Mouse (Mus musculus) liver, postnatal 0 days (tissue): ENCODE data around the gene E2f2. TPM values are rescaled to one million over a fixed set of nuclear protein-coding genes. Genes with fewer than 3 reads are reported as not detected.
A peak's percentile ranks its signal among the peaks of the same experiment; 100 is the strongest.

Experiments used
- ATAC-seq: fragments of 200-750 bp; cut with Nextera tagmentation; 2 replicates; pipeline ENCODE4 v1.8.0; 2017; ENCODE audit warnings: mild to moderate bottlenecking, moderate library complexity
- DNase-seq: peaks from one replicate; pipeline ENCODE4 v3.0.0-alpha.2; 2016
- H3K27ac ChIP-seq: fragments of 300-500 bp; sonication (generic); 2 replicates; pipeline ENCODE4 v1.5.1; 2014; ENCODE audit warnings: antibody characterized with exemption, moderate library complexity, mild to moderate bottlenecking, low read depth
- H3K27me3 ChIP-seq: fragments of 300-500 bp; sonication (generic); 2 replicates; pipeline ENCODE4 v1.6.1; 2014; ENCODE audit warnings: low read length, control low read depth, mixed read lengths; ENCODE audit not compliant: insufficient read depth
- H3K36me3 ChIP-seq: fragments of 300-500 bp; sonication (generic); replicated peaks from 2 replicates; pipeline ENCODE4 v1.6.1; 2014; ENCODE audit warnings: mild to moderate bottlenecking, control low read depth, low read length, moderate library complexity, mixed read lengths; ENCODE audit not compliant: insufficient read depth
- H3K4me1 ChIP-seq: fragments of 300-500 bp; sonication (generic); 2 replicates; pipeline ENCODE4 v1.6.1; 2014; ENCODE audit warnings: antibody characterized with exemption, mild to moderate bottlenecking, control low read depth; ENCODE audit not compliant: insufficient read depth
- H3K4me2 ChIP-seq: fragments of 300-500 bp; sonication (generic); 2 replicates; pipeline ENCODE4 v1.6.1; 2014; ENCODE audit warnings: low read depth, mild to moderate bottlenecking, low read length, moderate library complexity, mixed read lengths
- H3K4me3 ChIP-seq: fragments of 300-500 bp; sonication (generic); 2 replicates; pipeline ENCODE4 v1.5.1; 2014; ENCODE audit warnings: low read depth, low read length
- H3K9ac ChIP-seq: fragments of 300-500 bp; sonication (generic); replicated peaks from 2 replicates; pipeline ENCODE4 v1.6.1; 2014; ENCODE audit warnings: mild to moderate bottlenecking, moderate library complexity
- H3K9me3 ChIP-seq: fragments of 300-500 bp; sonication (generic); 2 replicates; pipeline ENCODE4 v1.6.1; 2016; ENCODE audit warnings: mild to moderate bottlenecking, control low read depth, low read length, mixed read lengths
- CTCF ChIP-seq: sonication (generic); IDR thresholded peaks from 2 replicates; pipeline ENCODE4 v1.5.1; 2016; ENCODE audit warnings: antibody characterized with exemption, low read depth
- EP300 ChIP-seq: IDR thresholded peaks from 2 replicates; pipeline ENCODE4 v1.6.1; 2016; ENCODE audit warnings: antibody characterized with exemption, low read depth, mild to moderate bottlenecking
- WGBS: fragments of 180-500 bp; shearing (Covaris S2); extraction: QIAGEN DNeasy Blood & Tissue Kit; methylation state at CpG from one replicate; pipeline ENCODE4 v1.1.7; 2014; ENCODE audit not compliant: insufficient replicate concordance; 5-methylcytosine and 5-hydroxymethylcytosine counted together
- polyA plus RNA-seq: library from polyadenylated mRNA; unstranded; fragments of >200 nt; fragmentation: Nextera tagmentation; extraction: Ambion mirVana; gene quantifications from 2 replicates; pipeline ENCODE4 v1.2.1, GENCODE M21; 2015

The E2f2 gene
- polyA plus RNA-seq, 1 experiment from 2014 or later: 48.6 TPM

GRCm38 (mm10) chr4:136152821-136153220 is 19.4 kb upstream of the E2f2 start:
- H3K9ac ChIP-seq: no peak overlapping the region
- no peaks in the 10 kb centered on the region for H3K9me3 ChIP-seq
- peaks cover 9% of the 10 kb centered on the region for H3K27me3 ChIP-seq
- DNase-seq: peak; percentile 36
- WGBS: 83% methylated on average over 4 of the region's 4 CpGs
- peak; percentile 52 for TF ChIP-seq CTCF
- no peak for TF ChIP-seq EP300
- no peak overlapping the region for H3K27ac ChIP-seq
- H3K4me3 ChIP-seq: no peak overlapping the region
- H3K4me2 ChIP-seq: no peak overlapping the region
- no peaks in the 10 kb centered on the region for H3K36me3 ChIP-seq
- no peak for ATAC-seq
- peaks cover 3% of the 10 kb centered on the region; the same call in 1 of the 2 replicates for H3K4me1 ChIP-seq

- no peaks in the 10 kb centered on the region for H3K36me3 ChIP-seq
- H3K9me3 ChIP-seq: no peaks in the 10 kb centered on the region
- no peak overlapping the region for H3K9ac ChIP-seq
- H3K4me2 ChIP-seq: no peak overlapping the region
- DNase-seq: no peak
- no peaks in the 10 kb centered on the region for H3K27me3 ChIP-seq
- TF ChIP-seq EP300 (no peak), CTCF (no peak)
- H3K4me3 ChIP-seq: no peak overlapping the region
- ATAC-seq: no peak
- 71% methylated on average over 9 of the region's 9 CpGs for WGBS
- H3K4me1 ChIP-seq: no peaks in the 10 kb centered on the region
- H3K27ac ChIP-seq: no peak overlapping the region
Observed at GRCm38 (mm10) chr4:136154462-136154861, 17.7 kb upstream of the E2f2 start.

- no peak overlapping the region for H3K27ac ChIP-seq
- H3K9ac ChIP-seq: no peak overlapping the region
- no peaks in the 10 kb centered on the region for H3K4me1 ChIP-seq
- H3K4me3 ChIP-seq: no peak overlapping the region
- H3K36me3 ChIP-seq: no peaks in the 10 kb centered on the region
- 70% methylated on average over 6 of the region's 6 CpGs for WGBS
- no peaks in the 10 kb centered on the region for H3K27me3 ChIP-seq
- no peak overlapping the region for H3K4me2 ChIP-seq
- ATAC-seq: no peak
- H3K9me3 ChIP-seq: no peaks in the 10 kb centered on the region
- DNase-seq: no peak
- TF ChIP-seq EP300: no peak
- TF ChIP-seq CTCF: peak; percentile 36
Observed at GRCm38 (mm10) chr4:136158498-136158897, 13.7 kb upstream of the E2f2 start.

GRCm38 (mm10) chr4:136159802-136160397 is 12.3 kb upstream of the E2f2 start:
- WGBS: 20% methylated on average over 5 of the region's 5 CpGs
- Histone ChIP-seq H3K27me3 (no peaks in the 10 kb centered on the region), H3K4me1 (no peaks in the 10 kb centered on the region), H3K27ac (no peak overlapping the region), H3K9ac (no peak overlapping the region), H3K36me3 (no peaks in the 10 kb centered on the region), H3K4me3 (no peak overlapping the region), H3K9me3 (no peaks in the 10 kb centered on the region), H3K4me2 (no peak overlapping the region)
- DNase-seq (peak; percentile 83), ATAC-seq (peak; percentile 67)
- TF ChIP-seq CTCF (peak; percentile 98), EP300 (no peak)

GRCm38 (mm10) chr4:136163448-136163847 is 8.7 kb upstream of the E2f2 start:
- H3K9ac ChIP-seq: no peak overlapping the region
- TF ChIP-seq EP300 (no peak), CTCF (peak; percentile 100)
- ATAC-seq: peak; percentile 73
- no peaks in the 10 kb centered on the region for H3K27me3 ChIP-seq
- peak; percentile 92 for DNase-seq
- H3K9me3 ChIP-seq: no peaks in the 10 kb centered on the region
- WGBS: 4% methylated on average over 11 of the region's 11 CpGs
- H3K36me3 ChIP-seq: no peaks in the 10 kb centered on the region
- no peak overlapping the region for H3K4me2 ChIP-seq
- no peak overlapping the region for H3K4me3 ChIP-seq
- H3K27ac ChIP-seq: no peak overlapping the region
- H3K4me1 ChIP-seq: no peaks in the 10 kb centered on the region

- Histone ChIP-seq H3K9ac (no peak overlapping the region), H3K27me3 (no peaks in the 10 kb centered on the region), H3K9me3 (no peaks in the 10 kb centered on the region), H3K4me3 (no peak overlapping the region), H3K4me2 (no peak overlapping the region), H3K36me3 (no peaks in the 10 kb centered on the region), H3K4me1 (no peaks in the 10 kb centered on the region), H3K27ac (no peak overlapping the region)
- ATAC-seq: no peak
- 90% methylated on average over 8 of the region's 8 CpGs for WGBS
- TF ChIP-seq CTCF (no peak), EP300 (no peak)
- DNase-seq: no peak
Observed at GRCm38 (mm10) chr4:136164981-136165380, 7.2 kb upstream of the E2f2 start.
